ENCODE assay signal across 8 mouse cellular contexts in genomic region chr16:34112490-34112889, GRCm38 (mm10).
DNase-seq lines count a peak whose midpoint lies in the region; ATAC-seq and TF ChIP-seq lines count a peak whose summit lies in the region.

No protein-coding gene starts in this region.

- WGBS in midbrain, postnatal 0 days, result 38% methylated on average over 5 of the region's 5 CpGs
- 22% methylated on average over 5 of the region's 5 CpGs for WGBS in midbrain, embryonic 11.5 days
- WGBS in olfactory bulb, adult 2 months, result 38% methylated on average over 5 of the region's 5 CpGs
- WGBS in cerebellum, adult 2 months, result 61% methylated on average over 5 of the region's 5 CpGs

- H3K4me2 ChIP-seq in midbrain, postnatal 0 days (ENCODE audit: low read depth, low read length, poor library complexity, severe bottlenecking), result no peak overlapping the region
- H3K4me2 ChIP-seq in midbrain, embryonic 11.5 days, result no peak overlapping the region

- H3K4me3 ChIP-seq in midbrain, postnatal 0 days (ENCODE audit: low read depth, low read length), result no peak overlapping the region
- H3K4me3 ChIP-seq in midbrain, embryonic 11.5 days (ENCODE audit: low read depth, low read length), result no peak overlapping the region
- H3K4me3 ChIP-seq in olfactory bulb, adult 2 months (ENCODE audit: insufficient read depth, low read depth, low read length), result no peak overlapping the region
- H3K4me3 ChIP-seq in cerebellum, adult 2 months (replicated peaks; ENCODE audit: insufficient read depth, low read depth, low read length), result no peak overlapping the region

- DNase-seq in cerebellum, postnatal 14 days, result peak; percentile 37 to 42
- DNase-seq in cerebellum, postnatal 25 days, result no peak
- DNase-seq in midbrain, postnatal 0 days (ENCODE audit: low spot score), result no peak
- DNase-seq in midbrain, embryonic 11.5 days (ENCODE audit: low spot score, missing footprints), result no peak
- peak; percentile 29 to 32 for DNase-seq in heart, postnatal 14 days
- no peak for DNase-seq in ovary, postnatal 10 days (ENCODE audit: low spot score)
- DNase-seq in cerebellum, adult 2 months, result no peak

- peaks cover 10% of the 10 kb centered on the region; the same call in 1 of the 2 replicates for H3K36me3 ChIP-seq in midbrain, postnatal 0 days (ENCODE audit: insufficient read depth, low read length)
- no peaks in the 10 kb centered on the region for H3K36me3 ChIP-seq in midbrain, embryonic 11.5 days (ENCODE audit: control insufficient read depth, insufficient read depth, low read length)

- no peaks in the 10 kb centered on the region for H3K4me1 ChIP-seq in midbrain, postnatal 0 days (ENCODE audit: insufficient read depth, low read length)
- no peaks in the 10 kb centered on the region for H3K4me1 ChIP-seq in midbrain, embryonic 11.5 days (ENCODE audit: control insufficient read depth, insufficient read depth, low read length)
- H3K4me1 ChIP-seq in olfactory bulb, adult 2 months (ENCODE audit: control insufficient read depth, insufficient read depth, low read length), result peaks cover 12% of the 10 kb centered on the region; the same call in 1 of the 2 replicates
- H3K4me1 ChIP-seq in cerebellum, adult 2 months (ENCODE audit: control insufficient read depth, insufficient read depth, low read length), result no peaks in the 10 kb centered on the region

- H3K9me3 ChIP-seq in midbrain, postnatal 0 days (ENCODE audit: low read length), result no peaks in the 10 kb centered on the region
- H3K9me3 ChIP-seq in midbrain, embryonic 11.5 days (ENCODE audit: control insufficient read depth, low read length), result no peaks in the 10 kb centered on the region

- no peak for ATAC-seq in midbrain, postnatal 0 days (ENCODE audit: low FRiP score)
- no peak for ATAC-seq in midbrain, embryonic 11.5 days (ENCODE audit: low FRiP score)

- intact Hi-C loops in heart, postnatal 14 days (cut with DNase I), result loop anchor here (1.0 kb wide), 1 partner anchor 111 kb away; no protein-coding TSS in a partner anchor

- TF ChIP-seq POLR2A in olfactory bulb, adult 2 months (IDR thresholded peaks at IDR 0.05; ENCODE audit: insufficient read depth, low read depth, low read length), result no peak
- no peak for TF ChIP-seq POLR2A in cerebellum, adult 2 months (IDR thresholded peaks at IDR 0.05; ENCODE audit: borderline replicate concordance, insufficient read depth, low read length)

- peak; percentile 58 for TF ChIP-seq CTCF in midbrain, postnatal 0 days (IDR thresholded peaks at IDR 0.05)
- TF ChIP-seq CTCF in olfactory bulb, adult 2 months (IDR thresholded peaks at IDR 0.05; ENCODE audit: insufficient read depth, low read depth, low read length), result 0 out of 2 replicates have a peak, but pooled peaks have one; percentile 25
- TF ChIP-seq CTCF in cerebellum, adult 2 months (IDR thresholded peaks at IDR 0.05; ENCODE audit: borderline replicate concordance, insufficient read depth, low read depth, low read length), result no peak

- no peaks in the 10 kb centered on the region for H3K27me3 ChIP-seq in midbrain, postnatal 0 days (ENCODE audit: insufficient read depth, low read length)
- no peaks in the 10 kb centered on the region for H3K27me3 ChIP-seq in midbrain, embryonic 11.5 days (ENCODE audit: control insufficient read depth, insufficient read depth, low read length)
- H3K27me3 ChIP-seq in cerebellum, adult 2 months (ENCODE audit: control insufficient read depth, insufficient read depth, low read length), result no peaks in the 10 kb centered on the region

- no peak overlapping the region for H3K27ac ChIP-seq in midbrain, postnatal 0 days (ENCODE audit: low read depth, low read length)
- no peak overlapping the region for H3K27ac ChIP-seq in midbrain, embryonic 11.5 days (ENCODE audit: low read depth, low read length)
- H3K27ac ChIP-seq in olfactory bulb, adult 2 months (ENCODE audit: insufficient read depth, low read depth, low read length), result no peak overlapping the region
- no peak overlapping the region for H3K27ac ChIP-seq in cerebellum, adult 2 months (ENCODE audit: insufficient read depth, low read length)

- no peak overlapping the region for H3K9ac ChIP-seq in midbrain, postnatal 0 days (replicated peaks; ENCODE audit: low read length, poor library complexity, severe bottlenecking)
- H3K9ac ChIP-seq in midbrain, embryonic 11.5 days (ENCODE audit: low read length), result no peak overlapping the region

Comparison
In these comparisons a context has a peak if more than half of its experiments do, and no peak if none do; other contexts are left out.
1. DNase-seq: peak in cerebellum, postnatal 14 days (2 of 2) and heart, postnatal 14 days (2 of 2); none in cerebellum, postnatal 25 days (0 of 2), midbrain, postnatal 0 days (single experiment), midbrain, embryonic 11.5 days (single experiment), ovary, postnatal 10 days (single experiment) and cerebellum, adult 2 months (0 of 2).